Mouse (Mus musculus) embryonic facial prominence, embryonic 15.5 days (tissue): ENCODE results near the gene Htatsf1. TPM values are rescaled to one million over a fixed set of nuclear protein-coding genes. Genes with fewer than 3 reads are reported as not detected.
A peak's percentile ranks its signal among the peaks of the same experiment; 100 is the strongest.

Experiments used
- ATAC-seq: fragments of 200-750 bp; cut with Nextera tagmentation; 2 replicates; pipeline ENCODE4 v1.8.0; 2017; ENCODE audit warnings: low read depth, moderate TSS enrichment; ENCODE audit not compliant: insufficient number of reproducible peaks, low FRiP score, low TSS enrichment
- H3K27ac ChIP-seq: fragments of 300-500 bp; sonication (generic); replicated peaks from 2 replicates; pipeline ENCODE4 v1.5.1; 2015; ENCODE audit warnings: mild to moderate bottlenecking, inconsistent platforms
- H3K27me3 ChIP-seq: fragments of 300-500 bp; sonication (generic); 2 replicates; pipeline ENCODE4 v1.6.1; 2015; ENCODE audit warnings: inconsistent platforms
- H3K36me3 ChIP-seq: fragments of 300-500 bp; sonication (generic); 2 replicates; pipeline ENCODE4 v1.6.1; 2015; ENCODE audit warnings: mild to moderate bottlenecking, inconsistent platforms
- H3K4me1 ChIP-seq: fragments of 300-500 bp; sonication (generic); 2 replicates; pipeline ENCODE4 v1.6.1; 2015; ENCODE audit warnings: inconsistent platforms
- H3K4me2 ChIP-seq: fragments of 300-500 bp; sonication (generic); replicated peaks from 2 replicates; pipeline ENCODE4 v1.6.1; 2015; ENCODE audit warnings: mild to moderate bottlenecking, inconsistent platforms
- H3K4me3 ChIP-seq: fragments of 300-500 bp; sonication (generic); replicated peaks from 2 replicates; pipeline ENCODE4 v1.5.1; 2015; ENCODE audit warnings: mild to moderate bottlenecking, inconsistent platforms
- H3K9ac ChIP-seq: fragments of 300-500 bp; sonication (generic); 2 replicates; pipeline ENCODE4 v1.6.1; 2015; ENCODE audit warnings: inconsistent platforms
- H3K9me3 ChIP-seq: fragments of 300-500 bp; sonication (generic); replicated peaks from 2 replicates; pipeline ENCODE4 v1.6.1; 2016; ENCODE audit warnings: inconsistent platforms
- WGBS: fragments of 180-500 bp; shearing (Covaris S2); methylation state at CpG from one replicate; pipeline ENCODE4 v1.1.7; 2015; 5-methylcytosine and 5-hydroxymethylcytosine counted together
- polyA plus RNA-seq: library from polyadenylated mRNA; unstranded; fragments of >200 nt; fragmentation: Nextera tagmentation; extraction: Ambion mirVana; gene quantifications from 2 replicates; pipeline ENCODE4 v1.2.1, GENCODE M21; 2015

Htatsf1 gene
- 80.0 and 81.9 TPM in 2 replicates for polyA plus RNA-seq

DNA sequence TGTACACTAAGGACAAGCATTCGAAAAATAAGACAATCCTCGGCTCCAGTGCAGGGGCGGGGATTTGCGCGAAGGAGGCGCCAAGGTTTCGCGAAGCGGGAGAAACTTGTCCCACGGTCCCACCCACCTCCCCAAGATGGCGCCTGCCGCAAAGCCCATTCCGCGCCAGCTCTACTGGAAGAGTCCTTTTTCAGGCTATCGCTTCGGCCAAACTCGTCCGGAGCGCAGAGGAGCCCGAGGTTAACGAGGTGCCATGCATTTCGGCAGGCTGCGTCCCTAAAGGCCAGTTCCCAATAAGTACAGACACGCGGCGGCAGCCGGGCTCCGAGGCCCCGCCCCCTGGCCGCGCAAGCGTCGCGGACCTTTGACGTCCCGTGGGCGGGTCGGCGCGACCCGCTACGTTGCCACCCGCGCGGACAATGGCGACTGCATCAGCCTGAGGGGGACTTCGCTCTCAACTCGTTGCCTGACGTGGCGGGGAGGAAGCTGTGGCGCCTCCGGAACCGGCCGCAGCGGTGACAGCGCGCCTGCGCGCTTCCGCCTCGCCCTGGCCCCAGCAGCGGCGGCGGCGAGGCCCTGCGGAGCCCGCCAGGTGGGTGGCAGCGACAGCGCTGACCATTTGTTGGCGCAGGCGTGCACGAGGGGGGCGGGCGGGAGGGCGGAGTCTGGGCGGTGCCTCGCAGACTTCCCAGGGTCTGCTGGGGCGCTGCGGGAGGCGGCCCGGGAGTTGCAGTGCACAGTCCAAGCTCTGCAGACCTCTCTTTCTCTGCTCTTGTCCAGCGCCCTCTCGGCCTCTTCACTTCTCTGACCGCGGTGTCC lies at the start of gene Htatsf1:
Htatsf1 (plus strand) TSS at position 410 of the 819 bp plus-strand sequence.
- peak; percentile 93 for ATAC-seq
- Histone ChIP-seq H3K27ac (peak within 1 kb of the TSS; percentile 96), H3K27me3 (no peaks in the 10 kb centered on the region), H3K36me3 (0 out of 2 replicates have a peak, but pooled peaks cover 5% of the 10 kb centered on the region), H3K9ac (peak within 1 kb of the TSS; percentile 50), H3K4me1 (no peaks in the 10 kb centered on the region), H3K9me3 (no peaks in the 10 kb centered on the region), H3K4me2 (peak within 1 kb of the TSS; percentile 48), H3K4me3 (peak within 1 kb of the TSS; percentile 60)
- WGBS, result 22% methylated on average over 70 of the region's 85 CpGs

- Histone ChIP-seq H3K27ac (no peak overlapping the region), H3K4me2 (no peak overlapping the region), H3K27me3 (no peaks in the 10 kb centered on the region), H3K4me1 (no peaks in the 10 kb centered on the region), H3K9me3 (no peaks in the 10 kb centered on the region), H3K9ac (no peak overlapping the region), H3K36me3 (no peaks in the 10 kb centered on the region), H3K4me3 (no peak overlapping the region)
- no peak for ATAC-seq
- WGBS, result 80% methylated on average over 2 of the region's 2 CpGs
Observed at GRCm38 (mm10) chrX:57012891-57013290, 40.5 kb upstream of the Htatsf1 start.

DNA sequence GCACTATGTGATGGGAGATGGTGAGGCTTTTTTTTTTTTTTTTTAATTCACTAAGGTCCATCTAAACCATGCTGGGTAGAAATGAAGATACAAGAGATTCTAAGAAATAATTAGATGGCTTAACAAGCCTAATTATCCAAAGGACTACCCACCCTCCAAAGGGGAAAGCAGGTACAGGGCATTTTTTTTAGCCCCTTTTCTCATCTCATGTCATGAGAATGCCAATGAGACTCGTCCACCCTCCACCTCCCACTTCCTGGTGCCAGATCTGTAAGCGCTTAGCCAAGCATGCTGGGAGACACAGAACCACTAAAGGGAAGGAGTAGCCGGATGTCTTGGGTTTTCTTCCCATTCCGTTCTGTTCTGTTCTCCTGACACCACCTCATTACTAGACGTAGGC lies 10.6 kb upstream of the Htatsf1 start, which contains the start of gene Brs3:
Brs3 (plus strand) TSS at position 301 of the 400 bp plus-strand sequence.
- WGBS, result 71% methylated on average over 5 of the region's 5 CpGs
- Histone ChIP-seq H3K4me3 (no peak within 1 kb of the TSS), H3K9me3 (no peaks in the 10 kb centered on the region), H3K27ac (no peak within 1 kb of the TSS), H3K4me1 (no peaks in the 10 kb centered on the region), H3K9ac (no peak within 1 kb of the TSS), H3K36me3 (no peaks in the 10 kb centered on the region), H3K27me3 (no peaks in the 10 kb centered on the region; the same call in 1 of the 2 replicates), H3K4me2 (no peak within 1 kb of the TSS)
- ATAC-seq, result no peak

- Histone ChIP-seq H3K36me3 (no peaks in the 10 kb centered on the region), H3K9ac (no peak overlapping the region), H3K9me3 (no peaks in the 10 kb centered on the region), H3K4me2 (no peak overlapping the region), H3K4me1 (no peaks in the 10 kb centered on the region), H3K27me3 (no peaks in the 10 kb centered on the region; the same call in 1 of the 2 replicates), H3K27ac (no peak overlapping the region), H3K4me3 (no peak overlapping the region)
- ATAC-seq, result no peak
- WGBS, result 76% methylated on average over 6 of the region's 6 CpGs
Observed at GRCm38 (mm10) chrX:57043869-57044268, 9.5 kb upstream of the Htatsf1 start.

- Histone ChIP-seq H3K36me3 (0 out of 2 replicates have a peak, but pooled peaks cover 5% of the 10 kb centered on the region), H3K27ac (peak overlapping the region; percentile 96), H3K4me2 (peak overlapping the region; percentile 42), H3K27me3 (no peaks in the 10 kb centered on the region), H3K4me3 (peak overlapping the region; percentile 60), H3K4me1 (no peaks in the 10 kb centered on the region), H3K9me3 (no peaks in the 10 kb centered on the region), H3K9ac (no peak overlapping the region)
- WGBS, result 21% methylated on average over 4 of the region's 4 CpGs
- ATAC-seq, result peak; percentile 65
Observed at GRCm38 (mm10) chrX:57052848-57053173, 572 bp upstream of the Htatsf1 start.

- H3K4me3 ChIP-seq, result peak overlapping the region; percentile 60
- WGBS, result 28% methylated on average over 11 of the region's 11 CpGs
- H3K36me3 ChIP-seq, result 0 out of 2 replicates have a peak, but pooled peaks cover 5% of the 10 kb centered on the region
- H3K9ac ChIP-seq, result peak overlapping the region; percentile 23; the same call in 1 of the 2 replicates
- no peaks in the 10 kb centered on the region for H3K4me1 ChIP-seq
- H3K27ac ChIP-seq, result no peak overlapping the region
- H3K27me3 ChIP-seq, result no peaks in the 10 kb centered on the region
- peak overlapping the region; percentile 48 for H3K4me2 ChIP-seq
- no peaks in the 10 kb centered on the region for H3K9me3 ChIP-seq
- ATAC-seq, result 0 out of 2 replicates have a peak, but pooled peaks have one; percentile 8
Observed at GRCm38 (mm10) chrX:57053993-57054385, 606 bp downstream of the Htatsf1 start.

DNA sequence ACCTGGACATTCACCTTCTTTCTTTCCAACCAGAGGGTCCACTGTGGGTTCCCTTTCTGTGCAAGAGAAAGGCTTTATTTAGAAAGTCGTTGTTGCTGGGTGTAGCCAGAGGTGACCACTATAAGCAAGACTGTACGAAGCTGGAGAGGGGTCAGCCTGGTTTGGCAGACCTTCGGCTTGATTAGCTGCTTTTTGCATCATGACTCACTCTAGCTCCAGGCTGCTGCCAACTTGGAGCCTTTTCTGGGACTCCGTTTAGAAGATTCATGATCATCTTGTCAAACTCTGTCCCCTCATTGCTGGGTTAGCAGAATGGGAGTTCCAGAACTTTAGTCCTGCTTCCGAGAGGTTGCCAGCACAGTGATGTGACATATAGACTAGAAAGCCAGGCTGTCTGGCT lies 28.1 kb downstream of the Htatsf1 start:
- WGBS, result 68% methylated on average over 5 of the region's 5 CpGs
- H3K4me2 ChIP-seq, result no peak overlapping the region
- H3K4me1 ChIP-seq, result no peaks in the 10 kb centered on the region
- no peak for ATAC-seq
- H3K36me3 ChIP-seq, result no peaks in the 10 kb centered on the region
- no peak overlapping the region for H3K27ac ChIP-seq
- H3K4me3 ChIP-seq, result no peak overlapping the region
- H3K9ac ChIP-seq, result no peak overlapping the region
- H3K27me3 ChIP-seq, result no peaks in the 10 kb centered on the region
- H3K9me3 ChIP-seq, result no peaks in the 10 kb centered on the region

DNA sequence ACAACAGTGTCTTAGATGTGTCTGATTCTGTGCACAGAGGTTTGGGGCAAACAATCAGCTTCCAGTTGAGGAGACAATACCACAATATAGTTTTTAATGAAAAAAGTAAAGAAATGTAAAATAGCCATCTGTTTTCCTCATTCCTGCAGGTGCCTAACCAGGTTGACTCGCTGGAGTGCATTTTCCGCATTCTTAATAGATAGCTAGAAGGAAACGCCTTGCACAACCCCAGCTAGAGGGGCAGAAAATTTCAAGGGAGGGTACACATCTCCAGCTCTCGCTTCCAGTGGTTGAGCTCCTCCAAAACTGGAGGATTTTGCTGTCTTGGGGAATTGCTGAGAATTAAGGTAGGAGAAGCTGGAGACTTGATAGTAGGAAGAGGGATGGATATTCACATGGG lies 34.4 kb downstream of the Htatsf1 start, which contains the start of gene Vgll1:
Vgll1 (plus strand) TSS at position 301 of the 400 bp plus-strand sequence.
- no peaks in the 10 kb centered on the region for H3K36me3 ChIP-seq
- H3K4me3 ChIP-seq, result no peak within 1 kb of the TSS
- no peak within 1 kb of the TSS for H3K4me2 ChIP-seq
- no peak within 1 kb of the TSS for H3K27ac ChIP-seq
- no peaks in the 10 kb centered on the region for H3K9me3 ChIP-seq
- no peak for ATAC-seq
- no peaks in the 10 kb centered on the region for H3K27me3 ChIP-seq
- WGBS, result 76% methylated on average over 4 of the region's 4 CpGs
- no peaks in the 10 kb centered on the region for H3K4me1 ChIP-seq
- H3K9ac ChIP-seq, result no peak within 1 kb of the TSS

DNA sequence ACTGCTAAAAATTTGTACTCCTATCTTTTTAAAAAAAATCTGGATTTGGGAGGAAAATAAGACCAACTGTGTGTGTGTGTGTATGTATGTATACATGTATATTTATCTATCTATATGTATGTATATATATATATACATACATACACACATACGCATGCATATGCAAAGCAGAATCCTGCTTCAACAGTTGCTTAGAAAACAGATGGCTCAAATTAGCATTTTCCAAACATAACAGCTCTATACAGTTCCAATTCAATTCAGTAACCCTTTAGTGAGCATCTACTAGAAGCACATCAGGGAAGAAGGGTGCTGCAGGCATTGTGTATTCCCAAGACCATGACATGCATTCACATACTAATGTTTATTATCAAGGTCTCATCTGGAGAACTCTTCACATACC lies 50.0 kb downstream of the Htatsf1 start:
- Histone ChIP-seq H3K4me2 (no peak overlapping the region), H3K9ac (no peak overlapping the region), H3K4me1 (no peaks in the 10 kb centered on the region), H3K27me3 (no peaks in the 10 kb centered on the region), H3K4me3 (no peak overlapping the region), H3K9me3 (no peaks in the 10 kb centered on the region), H3K36me3 (no peaks in the 10 kb centered on the region), H3K27ac (no peak overlapping the region)
- no peak for ATAC-seq
- 70% methylated on average over 1 of the region's 1 CpGs for WGBS

- no peaks in the 10 kb centered on the region for H3K36me3 ChIP-seq
- H3K27me3 ChIP-seq, result no peaks in the 10 kb centered on the region
- H3K4me1 ChIP-seq, result no peaks in the 10 kb centered on the region
- no peaks in the 10 kb centered on the region for H3K9me3 ChIP-seq
- no peak overlapping the region for H3K4me3 ChIP-seq
- no peak overlapping the region for H3K27ac ChIP-seq
- H3K4me2 ChIP-seq, result no peak overlapping the region
- no peak overlapping the region for H3K9ac ChIP-seq
- 89% methylated on average over 3 of the region's 3 CpGs for WGBS
- no peak for ATAC-seq
Observed at GRCm38 (mm10) chrX:57106956-57107355, 53.6 kb downstream of the Htatsf1 start.
